Mouse (Mus musculus) midbrain, postnatal 0 days (tissue): ENCODE measurements around the gene Khdc1b. TPM values are rescaled to one million over a fixed set of nuclear protein-coding genes. Genes with fewer than 3 reads are reported as not detected.

ENCODE experiments used
- ATAC-seq: fragments of 200-750 bp; cut with Nextera tagmentation; 2 replicates; pipeline ENCODE4 v1.8.0; 2017; ENCODE audit warnings: moderate number of reproducible peaks, mild to moderate bottlenecking, moderate TSS enrichment, moderate library complexity; ENCODE audit not compliant: low FRiP score
- DNase-seq: peaks from one replicate; pipeline ENCODE4 v3.0.0-alpha.2; 2015; ENCODE audit warnings: low spot score
- H3K27ac ChIP-seq: fragments of 300-500 bp; sonication (generic); 2 replicates; pipeline ENCODE4 v1.5.1; 2014; ENCODE audit warnings: low read depth, mild to moderate bottlenecking, low read length, mixed read lengths
- H3K27me3 ChIP-seq: fragments of 300-500 bp; sonication (generic); 2 replicates; pipeline ENCODE4 v1.6.1; 2014; ENCODE audit warnings: low read length, control low read depth, mixed read lengths; ENCODE audit not compliant: insufficient read depth
- H3K36me3 ChIP-seq: fragments of 300-500 bp; sonication (generic); 2 replicates; pipeline ENCODE4 v1.6.1; 2014; ENCODE audit warnings: low read length, control low read depth, mixed read lengths; ENCODE audit not compliant: insufficient read depth
- H3K4me1 ChIP-seq: fragments of 300-500 bp; sonication (generic); 2 replicates; pipeline ENCODE4 v1.6.1; 2014; ENCODE audit warnings: mild to moderate bottlenecking, control low read depth, antibody characterized with exemption, low read length, mixed read lengths; ENCODE audit not compliant: insufficient read depth
- H3K4me2 ChIP-seq: fragments of 300-500 bp; sonication (generic); 2 replicates; pipeline ENCODE4 v1.6.1; 2014; ENCODE audit warnings: low read depth, mild to moderate bottlenecking, low read length, mixed read lengths; ENCODE audit not compliant: poor library complexity, severe bottlenecking
- H3K4me3 ChIP-seq: fragments of 300-500 bp; sonication (generic); 2 replicates; pipeline ENCODE4 v1.5.1; 2014; ENCODE audit warnings: low read depth, mild to moderate bottlenecking, low read length, moderate library complexity
- H3K9ac ChIP-seq: fragments of 300-500 bp; sonication (generic); replicated peaks from 2 replicates; pipeline ENCODE4 v1.6.1; 2014; ENCODE audit warnings: mild to moderate bottlenecking, low read length, moderate library complexity, mixed read lengths; ENCODE audit not compliant: poor library complexity, severe bottlenecking
- H3K9me3 ChIP-seq: fragments of 300-500 bp; sonication (generic); 2 replicates; pipeline ENCODE4 v1.6.1; 2016; ENCODE audit warnings: low read length, control low read depth
- CTCF ChIP-seq: IDR thresholded peaks from 2 replicates; pipeline ENCODE4 v1.5.1; 2016; ENCODE audit warnings: antibody characterized with exemption, mild to moderate bottlenecking
- WGBS: fragments of 180-500 bp; shearing (Covaris S2); extraction: QIAGEN DNeasy Blood & Tissue Kit; methylation state at CpG from one replicate; pipeline ENCODE4 v1.1.7; 2014; 5-methylcytosine and 5-hydroxymethylcytosine counted together
- polyA plus RNA-seq: library from polyadenylated mRNA; unstranded; fragments of >200 nt; fragmentation: Nextera tagmentation; extraction: Ambion mirVana; gene quantifications from 2 replicates; pipeline ENCODE4 v1.2.1, GENCODE M21; 2015
- total RNA-seq: library from RNA; depleted of rRNA; stranded (reverse); fragments of >200 nt; gene quantifications from 2 replicates; pipeline ENCODE4 v1.2.3, GENCODE M21; 2014

Khdc1b gene
- total and polyA plus RNA-seq, 2 experiments from 2014 or later: 0.11 TPM; not detected in 1

DNA sequence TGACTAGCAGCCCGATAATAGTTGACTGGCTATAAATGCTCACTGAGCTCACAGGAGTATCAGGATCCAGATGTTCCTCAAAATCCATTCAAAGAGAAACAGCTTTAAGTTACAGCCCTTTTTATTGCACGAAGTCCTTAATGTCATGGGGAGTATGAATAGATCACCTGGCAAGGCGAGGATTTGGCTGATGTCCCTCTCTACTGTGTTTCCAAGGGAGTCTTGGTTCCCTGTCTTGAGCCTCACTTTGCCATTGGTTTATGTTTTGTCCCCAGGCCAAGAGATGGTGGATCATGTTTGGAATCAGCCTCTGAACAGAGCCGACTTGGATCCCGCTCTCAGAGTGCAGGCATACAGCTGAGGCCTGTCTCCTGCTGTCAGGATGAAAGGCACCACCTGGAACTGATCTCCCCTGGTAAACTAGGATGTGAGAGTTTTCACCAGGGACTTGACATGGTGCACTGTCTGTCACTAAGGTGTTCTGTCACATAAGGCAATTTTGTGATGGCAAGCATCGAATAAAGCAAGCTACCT, 7.8 kb downstream of the Khdc1b start:
- Histone ChIP-seq H3K36me3 (no peaks in the 10 kb centered on the region), H3K27ac (no peak overlapping the region), H3K4me2 (no peak overlapping the region), H3K9ac (no peak overlapping the region), H3K27me3 (no peaks in the 10 kb centered on the region), H3K9me3 (no peaks in the 10 kb centered on the region), H3K4me1 (no peaks in the 10 kb centered on the region), H3K4me3 (no peak overlapping the region)
- no peak for TF ChIP-seq CTCF
- ATAC-seq: no peak
- no peak for DNase-seq
- WGBS: 81% methylated on average over 6 of the region's 6 CpGs

GRCm38 (mm10) chr1:21402804-21403203, 19.4 kb downstream of the Khdc1b start:
- 82% methylated on average over 8 of the region's 8 CpGs for WGBS
- Histone ChIP-seq H3K4me2 (no peak overlapping the region), H3K27me3 (no peaks in the 10 kb centered on the region), H3K27ac (no peak overlapping the region), H3K36me3 (no peaks in the 10 kb centered on the region), H3K9me3 (no peaks in the 10 kb centered on the region), H3K9ac (no peak overlapping the region), H3K4me3 (no peak overlapping the region), H3K4me1 (no peaks in the 10 kb centered on the region)
- no peak for TF ChIP-seq CTCF
- no peak for DNase-seq
- no peak for ATAC-seq

GRCm38 (mm10) chr1:21407266-21407665, 23.9 kb downstream of the Khdc1b start:
- H3K9me3 ChIP-seq: no peaks in the 10 kb centered on the region
- TF ChIP-seq CTCF: no peak
- H3K4me3 ChIP-seq: no peak overlapping the region
- DNase-seq (peak; percentile 17), ATAC-seq (no peak)
- H3K27me3 ChIP-seq: no peaks in the 10 kb centered on the region
- H3K27ac ChIP-seq: no peak overlapping the region
- H3K4me2 ChIP-seq: no peak overlapping the region
- no peaks in the 10 kb centered on the region for H3K36me3 ChIP-seq
- no peaks in the 10 kb centered on the region for H3K4me1 ChIP-seq
- WGBS: 64% methylated on average over 2 of the region's 2 CpGs
- H3K9ac ChIP-seq: no peak overlapping the region

- H3K4me1 ChIP-seq: no peaks in the 10 kb centered on the region
- peak; percentile 97 for TF ChIP-seq CTCF
- WGBS: 50% methylated on average over 18 of the region's 18 CpGs
- H3K27ac ChIP-seq: no peak overlapping the region
- DNase-seq: peak; percentile 96
- H3K9ac ChIP-seq: no peak overlapping the region
- H3K4me3 ChIP-seq: no peak overlapping the region
- H3K9me3 ChIP-seq: no peaks in the 10 kb centered on the region
- no peaks in the 10 kb centered on the region for H3K36me3 ChIP-seq
- 0 out of 2 replicates have a peak overlapping the region, but pooled peaks have one; percentile 20 for H3K4me2 ChIP-seq
- H3K27me3 ChIP-seq: no peaks in the 10 kb centered on the region
- peak; percentile 89 for ATAC-seq
These were observed 28.2 kb downstream of the Khdc1b start for GRCm38 (mm10) chr1:21411331-21412196.

GRCm38 (mm10) chr1:21412197-21412555, 28.8 kb downstream of the Khdc1b start:
- ATAC-seq: no peak
- H3K36me3 ChIP-seq: no peaks in the 10 kb centered on the region
- no peaks in the 10 kb centered on the region for H3K4me1 ChIP-seq
- H3K27ac ChIP-seq: no peak overlapping the region
- WGBS: 82% methylated on average over 2 of the region's 2 CpGs
- H3K9ac ChIP-seq: no peak overlapping the region
- no peak for TF ChIP-seq CTCF
- H3K4me3 ChIP-seq: no peak overlapping the region
- no peak overlapping the region for H3K4me2 ChIP-seq
- H3K27me3 ChIP-seq: no peaks in the 10 kb centered on the region
- peak; percentile 18 for DNase-seq
- H3K9me3 ChIP-seq: no peaks in the 10 kb centered on the region

DNA sequence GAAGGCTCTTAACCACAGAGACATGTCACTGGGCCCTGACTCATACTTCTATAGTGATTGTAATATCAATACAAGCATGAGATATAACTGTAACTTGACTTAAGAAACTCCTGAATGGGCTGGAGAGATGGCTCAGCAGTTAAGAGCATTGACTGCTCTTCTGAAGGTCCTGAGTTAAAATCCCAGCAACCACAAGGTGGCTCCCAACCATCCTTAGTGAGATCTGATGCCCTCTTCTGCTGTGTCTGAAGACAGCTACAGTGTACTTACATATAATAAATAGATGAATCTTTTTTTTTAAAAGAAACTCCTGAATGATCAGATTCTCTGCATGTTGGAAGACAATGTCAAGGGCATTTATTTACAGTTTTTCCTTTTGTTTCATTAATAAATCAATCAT, 36.0 kb downstream of the Khdc1b start:
- H3K27me3 ChIP-seq: no peaks in the 10 kb centered on the region
- DNase-seq (peak; percentile 61), ATAC-seq (no peak)
- no peak overlapping the region for H3K4me3 ChIP-seq
- TF ChIP-seq CTCF: peak; percentile 73
- H3K9ac ChIP-seq: no peak overlapping the region
- H3K4me1 ChIP-seq: no peaks in the 10 kb centered on the region
- no peak overlapping the region for H3K27ac ChIP-seq
- no peaks in the 10 kb centered on the region for H3K36me3 ChIP-seq
- H3K4me2 ChIP-seq: no peak overlapping the region
- no peaks in the 10 kb centered on the region for H3K9me3 ChIP-seq
